Mouse (Mus musculus) CH12.LX (cell line): Measurements from ENCODE around the gene Anks1. TPM values are rescaled to one million over a fixed set of nuclear protein-coding genes. Genes with fewer than 3 reads are reported as not detected.

Experiments used
- DNase-seq: peaks from one replicate; pipeline ENCODE4 v3.0.0-alpha.2; 2013; ENCODE audit errors: extremely low read depth
- H3K27ac ChIP-seq: 2 replicates; pipeline ENCODE4 v1.5.1; 2012; ENCODE audit warnings: low read depth, mild to moderate bottlenecking, control low read depth, moderate library complexity; ENCODE audit not compliant: insufficient read depth
- H3K27me3 ChIP-seq: replicated peaks from 2 replicates; pipeline ENCODE3; 2012; ENCODE audit warnings: inconsistent platforms
- H3K36me3 ChIP-seq, 2 experiments: replicated peaks in 1 of 2; 2 replicates each; pipeline versions ENCODE3 to v1.6.1; 2012; ENCODE audit warnings: inconsistent platforms in 1 of 2, low read length in 1 of 2, mild to moderate bottlenecking in 1 of 2, mixed read lengths in 1 of 2, moderate library complexity in 1 of 2; ENCODE audit not compliant: control insufficient read depth in 1 of 2, insufficient read depth in 1 of 2
- H3K4me1 ChIP-seq, 2 experiments: 2 replicates each; pipeline ENCODE4 v1.6.1; 2012; ENCODE audit warnings: inconsistent platforms in 1 of 2, moderate library complexity in 1 of 2; ENCODE audit not compliant: insufficient read depth in 2 of 2, control insufficient read depth in 1 of 2
- H3K4me2 ChIP-seq: 2 replicates; pipeline ENCODE4 v1.6.1; 2012; ENCODE audit warnings: low read depth, mild to moderate bottlenecking, control low read depth; ENCODE audit not compliant: poor library complexity, insufficient read depth, severe bottlenecking
- H3K4me3 ChIP-seq, 3 experiments: fragments of 150-350 bp in 1 of 3; sonication (generic) in 1 of 3; replicated peaks in 1 of 3; 2 replicates each; pipeline versions ENCODE3 to v1.5.1; 2011 to 2012; ENCODE audit warnings: low read depth in 2 of 3, low read length in 2 of 3, mild to moderate bottlenecking in 2 of 3, moderate library complexity in 2 of 3, control low read depth in 1 of 3, improper control_type of control experiment in 1 of 3, inconsistent platforms in 1 of 3, mixed read lengths in 1 of 3; ENCODE audit not compliant: poor library complexity in 1 of 3
- H3K79me2 ChIP-seq: replicated peaks from 2 replicates; pipeline ENCODE4 v1.6.1; 2012; ENCODE audit warnings: mild to moderate bottlenecking, moderate library complexity; ENCODE audit not compliant: control insufficient read depth, poor library complexity, insufficient read depth, severe bottlenecking; ENCODE audit errors: extremely low read depth
- H3K9ac ChIP-seq: 2 replicates; pipeline ENCODE4 v1.6.1; 2012; ENCODE audit warnings: low read depth, mild to moderate bottlenecking, control low read depth, moderate library complexity; ENCODE audit not compliant: insufficient read depth
- H3K9me3 ChIP-seq: replicated peaks from 2 replicates; pipeline ENCODE3; 2012; ENCODE audit warnings: low read length, inconsistent platforms, mixed read lengths
- BHLHE40 ChIP-seq: IDR thresholded peaks from 2 replicates; pipeline ENCODE4 v1.6.1; 2011; ENCODE audit warnings: mild to moderate bottlenecking, low read depth, low read length, improper control_type of control experiment
- CTCF ChIP-seq, 2 experiments: IDR thresholded peaks in 1 of 2; conservative IDR thresholded peaks in 1 of 2; 2 replicates each; pipeline ENCODE4 v1.5.1; 2011 to 2012; ENCODE audit warnings: low read depth in 2 of 2, low read length in 2 of 2, improper control_type of control experiment in 1 of 2, inconsistent platforms in 1 of 2, mild to moderate bottlenecking in 1 of 2, moderate library complexity in 1 of 2
- E2F4 ChIP-seq: IDR thresholded peaks from 2 replicates; pipeline ENCODE4 v1.6.1; 2011; ENCODE audit warnings: low read depth, low read length, improper control_type of control experiment; ENCODE audit not compliant: insufficient replicate concordance
- ELF1 ChIP-seq: IDR thresholded peaks from 2 replicates; pipeline ENCODE4 v1.6.1; 2014; ENCODE audit warnings: low read depth, mild to moderate bottlenecking, inconsistent platforms, low read length, improper control_type of control experiment
- GABPA ChIP-seq: IDR thresholded peaks from 2 replicates; pipeline ENCODE4 v1.6.1; 2012; ENCODE audit warnings: low read depth, low read length, improper control_type of control experiment, inconsistent platforms; ENCODE audit not compliant: insufficient replicate concordance
- HCFC1 ChIP-seq: IDR thresholded peaks from 2 replicates; pipeline ENCODE4 v1.6.1; 2012; ENCODE audit warnings: low read depth, mild to moderate bottlenecking, inconsistent platforms, low read length, improper control_type of control experiment
- IRF4 ChIP-seq: IDR thresholded peaks from 2 replicates; pipeline ENCODE4 v1.6.1; 2014; ENCODE audit warnings: low read depth, mild to moderate bottlenecking, inconsistent platforms, low read length, improper control_type of control experiment
- JUND ChIP-seq: conservative IDR thresholded peaks from 2 replicates; pipeline ENCODE4 v1.6.1; 2011; ENCODE audit warnings: low read depth, low read length, improper control_type of control experiment
- KAT2A ChIP-seq: IDR thresholded peaks from 2 replicates; pipeline ENCODE4 v1.6.1; 2012; ENCODE audit warnings: low read length, improper control_type of control experiment, inconsistent platforms; ENCODE audit not compliant: insufficient replicate concordance
- MAFK ChIP-seq: IDR thresholded peaks from 2 replicates; pipeline ENCODE4 v1.6.1; 2011; ENCODE audit warnings: low read length, improper control_type of control experiment; ENCODE audit not compliant: insufficient replicate concordance
- MAX ChIP-seq: IDR thresholded peaks from 2 replicates; pipeline ENCODE4 v1.6.1; 2011; ENCODE audit warnings: low read length, improper control_type of control experiment
- MAZ ChIP-seq: IDR thresholded peaks from 2 replicates; pipeline ENCODE4 v1.6.1; 2012; ENCODE audit warnings: low read depth, mild to moderate bottlenecking, inconsistent platforms, low read length, improper control_type of control experiment, moderate library complexity
- POLR2A ChIP-seq: IDR thresholded peaks from 2 replicates; pipeline ENCODE4 v1.6.1; 2011; ENCODE audit warnings: low read depth, mild to moderate bottlenecking, improper control_type of control experiment, low read length
- POLR2AphosphoS2 ChIP-seq: IDR thresholded peaks from 2 replicates; pipeline ENCODE4 v1.6.1; 2011; ENCODE audit warnings: low read depth, low read length, improper control_type of control experiment
- RCOR1 ChIP-seq: conservative IDR thresholded peaks from 2 replicates; pipeline ENCODE4 v1.6.1; 2012; ENCODE audit warnings: low read depth, mild to moderate bottlenecking, inconsistent platforms, low read length, improper control_type of control experiment
- SIN3A ChIP-seq: IDR thresholded peaks from 2 replicates; pipeline ENCODE4 v1.6.1; 2012; ENCODE audit warnings: low read length, improper control_type of control experiment, inconsistent platforms
- TCF12 ChIP-seq: IDR thresholded peaks from 2 replicates; pipeline ENCODE4 v1.6.1; 2014; ENCODE audit warnings: low read depth, mild to moderate bottlenecking, inconsistent platforms, low read length, improper control_type of control experiment
- ZC3H11A ChIP-seq: IDR thresholded peaks from 2 replicates; pipeline ENCODE4 v1.6.1; 2012; ENCODE audit warnings: low read depth, mild to moderate bottlenecking, inconsistent platforms, low read length, improper control_type of control experiment
- ZMIZ1 ChIP-seq: IDR thresholded peaks from 2 replicates; pipeline ENCODE4 v1.6.1; 2012; ENCODE audit warnings: low read depth, mild to moderate bottlenecking, inconsistent platforms, low read length, improper control_type of control experiment
- dilution Hi-C: fragments of 300-500 bp; cut with MboI; formaldehyde crosslinking; loops from 2 replicates; pipeline ENCODE4 v1.14.3; 2020; ENCODE audit warnings: low sequenced_read_pairs; ENCODE audit not compliant: extremely low pct_unique_long_range_greater_than_20kb, extremely low pct_ligation_motif_present
- in situ Hi-C: fragments of 300-500 bp; cut with MboI; formaldehyde crosslinking; loops from 3 replicates; pipeline ENCODE4 v1.14.3; 2019; ENCODE audit warnings: low sequenced_read_pairs, low pct_ligation_motif_present, low pct_unique_long_range_greater_than_20kb, mixed read lengths
- polyA plus RNA-seq: library from polyadenylated mRNA; unstranded; fragments of >175 nt; gene quantifications from 2 replicates; pipeline ENCODE4 v1.2.1, GENCODE M21; 2012; ENCODE audit warnings: low read depth; ENCODE audit not compliant: insufficient read length
- total RNA-seq, 2 experiments: library from RNA; depleted of rRNA; stranded (reverse); fragments of 300-350 nt in 1 of 2; fragments of >200 nt in 1 of 2; gene quantifications; 2 replicates each; pipeline ENCODE4 v1.2.3; 2012 to 2014

Gene Anks1
- total and polyA plus RNA-seq, 3 experiments, result 5.8 to 9.3 (median 9.0) TPM

- in situ Hi-C loops, result no loop called here
- H3K4me3 ChIP-seq, result no peak overlapping the region
- dilution Hi-C loops, result no loop called here
- H3K4me2 ChIP-seq, result no peak overlapping the region
- no peaks in the 10 kb centered on the region for H3K27me3 ChIP-seq
- H3K79me2 ChIP-seq, result no peaks in the 10 kb centered on the region
- no peak for TF ChIP-seq ELF1
- TF ChIP-seq CTCF (conservative IDR thresholded peaks at IDR 0.05 in 1 of 2, IDR thresholded peaks at IDR 0.05 in 1 of 2; ENCODE audit: low read depth in 2 of 2, low read length in 2 of 2), result no peak
- TF ChIP-seq BHLHE40, result no peak
- no peak for TF ChIP-seq JUND
- TF ChIP-seq IRF4, result no peak
- no peak for TF ChIP-seq POLR2A
- TF ChIP-seq E2F4, result no peak
- TF ChIP-seq RCOR1, result no peak
- TF ChIP-seq TCF12, result no peak
- TF ChIP-seq MAX, result no peak
- TF ChIP-seq POLR2AphosphoS2, result no peak
- no peak for TF ChIP-seq GABPA
- TF ChIP-seq SIN3A, result no peak
- no peak for TF ChIP-seq MAZ
- TF ChIP-seq HCFC1, result no peak
- TF ChIP-seq KAT2A, result no peak
- TF ChIP-seq ZC3H11A, result no peak
- TF ChIP-seq ZMIZ1, result no peak
- no peaks in the 10 kb centered on the region for H3K9me3 ChIP-seq
- H3K27ac ChIP-seq, result no peak overlapping the region
- H3K4me1 ChIP-seq, result no peaks in the 10 kb centered on the region; a peak in 1 of 4 replicates
- no peak for DNase-seq
- no peak overlapping the region for H3K9ac ChIP-seq
- peaks cover 0 to 9% of the 10 kb centered on the region in 2 experiments for H3K36me3 ChIP-seq
Observed at GRCm38 (mm10) chr17:27930291-27930690, 21.2 kb downstream of the Anks1 start.

DNA sequence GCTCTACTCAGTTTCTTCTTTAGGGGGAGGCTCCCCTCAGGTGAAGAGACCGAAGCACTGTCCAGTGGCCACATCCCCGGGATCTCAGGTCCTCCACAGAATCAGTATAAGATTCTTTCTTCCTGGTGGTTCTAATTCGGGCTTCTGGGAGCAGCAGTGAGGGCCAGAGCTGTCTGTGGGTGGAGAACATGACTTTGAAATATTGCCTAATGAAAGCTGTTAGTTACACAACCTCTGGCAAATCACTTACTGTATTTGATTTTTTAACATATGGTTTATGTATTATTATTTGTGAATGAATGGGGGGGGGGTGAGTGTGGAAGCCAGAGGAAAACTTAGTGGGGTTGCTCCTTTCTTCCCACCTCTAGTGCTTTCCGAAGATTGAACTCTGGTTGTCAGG, 22.7 kb downstream of the Anks1 start:
- DNase-seq, result no peak
- H3K4me3 ChIP-seq, result no peak overlapping the region
- no peak overlapping the region for H3K27ac ChIP-seq
- H3K4me1 ChIP-seq, result no peaks in the 10 kb centered on the region; a peak in 2 of 4 replicates
- no peaks in the 10 kb centered on the region for H3K79me2 ChIP-seq
- H3K36me3 ChIP-seq, result peaks cover 0 to 7% of the 10 kb centered on the region in 2 experiments
- TF ChIP-seq ELF1 (no peak), MAFK (no peak), JUND (no peak)
- dilution Hi-C loops, result no loop called here
- no peak overlapping the region for H3K4me2 ChIP-seq
- H3K9ac ChIP-seq, result no peak overlapping the region
- in situ Hi-C loops, result no loop called here
- H3K9me3 ChIP-seq, result no peaks in the 10 kb centered on the region
- H3K27me3 ChIP-seq, result no peaks in the 10 kb centered on the region
